Mouse (Mus musculus) small intestine, adult 2 months (tissue): ENCODE results near the gene Gcnt2.

Experiments used
- CTCF ChIP-seq: fragments of 200-500 bp; IDR thresholded peaks from 2 replicates; pipeline ENCODE4 v1.5.1; 2012; ENCODE audit warnings: low read depth, mild to moderate bottlenecking, control low read depth, inconsistent platforms, low read length, moderate library complexity, mixed read lengths; ENCODE audit not compliant: insufficient replicate concordance, insufficient read length; ENCODE audit errors: extremely low read depth
- POLR2A ChIP-seq: fragments of 200-500 bp; IDR thresholded peaks from 2 replicates; pipeline ENCODE4 v1.6.1; 2012; ENCODE audit warnings: low read depth, mild to moderate bottlenecking, control low read depth, inconsistent platforms, low read length, moderate library complexity

DNA sequence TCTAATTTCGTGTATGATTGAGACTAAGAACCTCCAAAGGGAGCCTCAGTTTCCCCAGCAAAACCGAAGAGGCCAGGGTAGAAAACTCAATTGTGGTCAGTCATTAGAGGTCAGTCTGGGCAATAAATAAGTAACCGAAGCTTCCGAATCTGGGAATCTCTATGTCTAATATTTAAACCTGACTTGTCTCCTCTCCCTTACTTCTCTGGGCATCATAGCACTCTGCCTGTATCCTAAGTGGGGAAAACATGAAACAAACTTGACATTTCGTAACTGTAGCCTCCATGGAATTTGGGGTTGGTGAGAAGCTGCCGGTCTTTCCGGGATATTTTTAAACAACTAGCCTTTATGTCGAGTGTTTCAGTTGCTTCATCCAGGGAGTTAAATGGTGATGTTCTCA is 329 bp upstream of the Gcnt2 start:
- TF ChIP-seq CTCF: no peak
- TF ChIP-seq POLR2A: no peak
